Mouse (Mus musculus) heart, embryonic 10.5 days (tissue): ENCODE results near the gene Alpl. TPM values are rescaled to one million over a fixed set of nuclear protein-coding genes. Genes with fewer than 3 reads are reported as not detected.

Experiments
- DNase-seq: peaks from one replicate; pipeline ENCODE4 v3.0.0-alpha.2; 2017; ENCODE audit warnings: low spot score
- H3K27ac ChIP-seq: fragments of 300-500 bp; sonication (generic); 2 replicates; pipeline ENCODE4 v1.5.1; 2016; ENCODE audit warnings: mild to moderate bottlenecking
- H3K27me3 ChIP-seq: fragments of 300-500 bp; sonication (generic); 2 replicates; pipeline ENCODE4 v1.6.1; 2016; ENCODE audit warnings: mild to moderate bottlenecking; ENCODE audit not compliant: poor library complexity, insufficient read depth, severe bottlenecking
- H3K36me3 ChIP-seq: fragments of 300-500 bp; sonication (generic); 2 replicates; pipeline ENCODE4 v1.6.1; 2016; ENCODE audit warnings: mild to moderate bottlenecking, moderate library complexity
- H3K4me1 ChIP-seq: fragments of 300-500 bp; sonication (generic); 2 replicates; pipeline ENCODE4 v1.6.1; 2016; ENCODE audit warnings: mild to moderate bottlenecking
- H3K4me3 ChIP-seq: fragments of 300-500 bp; sonication (generic); 2 replicates; pipeline ENCODE4 v1.5.1; 2016; ENCODE audit warnings: mild to moderate bottlenecking, moderate library complexity
- H3K9me3 ChIP-seq: fragments of 300-500 bp; sonication (generic); 2 replicates; pipeline ENCODE4 v1.6.1; 2016; ENCODE audit warnings: mild to moderate bottlenecking, moderate library complexity
- WGBS: fragments of 180-500 bp; shearing (Covaris S2); methylation state at CpG from one replicate; pipeline ENCODE4 v1.1.7; 2016; 5-methylcytosine and 5-hydroxymethylcytosine counted together
- polyA plus RNA-seq: library from polyadenylated mRNA; unstranded; fragments of >200 nt; fragmentation: Nextera tagmentation; extraction: Ambion mirVana; gene quantifications from 2 replicates; pipeline ENCODE4 v1.2.1, GENCODE M21; 2016

The Alpl gene
- polyA plus RNA-seq, 1 experiment from 2014 or later: 4.5 TPM

DNA sequence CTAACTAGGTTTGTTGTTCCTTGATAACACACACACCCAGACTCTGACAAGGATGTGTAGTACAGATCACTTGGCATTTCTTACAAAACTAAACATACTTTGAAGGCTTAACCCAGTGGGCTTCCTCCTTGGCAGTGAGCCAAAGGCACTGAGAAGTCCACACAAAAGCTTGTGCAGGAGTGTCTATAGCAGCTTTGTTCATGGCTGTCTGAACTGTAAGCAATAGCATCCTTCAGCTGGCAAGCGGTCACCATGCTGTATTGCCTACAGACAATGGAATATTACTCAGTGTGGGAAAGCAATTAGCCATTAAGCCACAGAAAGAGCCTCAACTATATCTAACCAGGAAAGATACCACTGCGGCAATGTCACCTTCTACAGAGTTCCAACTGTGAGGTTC, 23.3 kb upstream of the Alpl start:
- no peak overlapping the region for H3K27ac ChIP-seq
- WGBS: 90% methylated on average over 2 of the region's 2 CpGs
- H3K9me3 ChIP-seq: no peaks in the 10 kb centered on the region
- DNase-seq: no peak
- peaks cover 4% of the 10 kb centered on the region; the same call in 1 of the 2 replicates for H3K4me1 ChIP-seq
- no peak overlapping the region for H3K4me3 ChIP-seq
- H3K27me3 ChIP-seq: 0 out of 2 replicates have a peak, but pooled peaks cover 9% of the 10 kb centered on the region
- H3K36me3 ChIP-seq: no peaks in the 10 kb centered on the region

DNA sequence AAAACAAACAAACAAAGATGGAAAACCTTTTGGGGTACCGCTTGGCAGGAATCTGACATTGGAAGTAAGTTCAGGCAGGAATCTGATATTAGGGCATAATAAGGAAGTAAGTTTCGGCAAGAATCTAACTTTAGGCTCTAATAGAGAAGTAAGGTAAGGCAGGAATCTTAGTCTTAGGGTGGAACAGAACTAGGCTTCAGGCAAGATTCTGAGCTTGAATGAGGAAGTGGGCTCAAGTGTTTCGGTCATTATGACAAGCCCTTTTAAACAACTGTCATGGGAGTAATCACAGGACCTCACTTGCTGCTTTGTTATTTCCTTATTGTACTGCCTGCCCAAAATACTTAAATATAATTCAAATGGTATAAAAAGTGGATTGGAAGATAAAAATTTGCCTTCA, 22.2 kb upstream of the Alpl start:
- peaks cover 9% of the 10 kb centered on the region for H3K4me1 ChIP-seq
- no peak for DNase-seq
- H3K4me3 ChIP-seq: no peak overlapping the region
- 81% methylated on average over 3 of the region's 3 CpGs for WGBS
- H3K9me3 ChIP-seq: no peaks in the 10 kb centered on the region
- no peak overlapping the region for H3K27ac ChIP-seq
- 0 out of 2 replicates have a peak, but pooled peaks cover 13% of the 10 kb centered on the region for H3K27me3 ChIP-seq
- H3K36me3 ChIP-seq: no peaks in the 10 kb centered on the region

DNA sequence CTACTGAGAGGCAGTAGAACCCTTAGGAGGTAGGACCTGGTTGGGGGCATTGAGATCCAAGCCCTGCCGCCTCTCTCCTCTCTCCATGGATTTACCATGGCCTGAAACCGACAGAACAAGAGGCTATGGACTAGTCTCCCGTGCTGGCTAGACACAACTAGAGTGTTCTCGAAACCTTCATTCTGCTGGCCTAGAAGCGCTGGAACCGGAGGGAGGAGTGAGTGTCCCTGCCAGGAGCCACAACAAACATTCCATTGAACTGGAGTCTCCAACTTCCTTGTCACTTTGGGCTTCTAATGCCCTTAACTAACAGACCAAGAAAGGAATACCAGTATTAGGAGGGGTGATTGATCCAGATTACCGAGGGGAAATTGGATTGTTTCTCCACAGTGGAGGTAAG, 20.0 kb upstream of the Alpl start:
- H3K4me1 ChIP-seq: peaks cover 21% of the 10 kb centered on the region
- no peaks in the 10 kb centered on the region for H3K36me3 ChIP-seq
- no peak overlapping the region for H3K27ac ChIP-seq
- 62% methylated on average over 7 of the region's 7 CpGs for WGBS
- DNase-seq: no peak
- H3K9me3 ChIP-seq: no peaks in the 10 kb centered on the region
- H3K27me3 ChIP-seq: peaks cover 21% of the 10 kb centered on the region
- no peak overlapping the region for H3K4me3 ChIP-seq

DNA sequence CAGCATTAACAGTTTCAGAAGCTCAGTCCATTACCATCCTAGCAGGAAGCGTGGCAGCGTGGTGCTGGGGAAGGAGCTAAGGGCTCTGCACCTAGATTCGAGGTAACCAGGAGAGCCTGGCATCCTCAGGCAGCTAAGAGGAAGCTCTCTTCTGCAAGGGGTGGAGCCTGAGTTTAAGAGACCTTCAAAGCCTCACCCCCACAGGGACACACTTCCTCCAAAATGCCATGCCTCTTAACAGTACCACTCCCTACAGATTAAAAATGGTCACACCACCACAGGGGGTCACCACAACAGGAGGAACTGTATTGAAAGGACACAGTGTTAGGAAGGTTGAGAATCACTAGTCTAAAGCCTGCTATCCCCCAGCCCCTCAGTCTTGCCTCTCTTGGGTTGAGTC, 19.3 kb upstream of the Alpl start:
- Histone ChIP-seq H3K36me3 (no peaks in the 10 kb centered on the region), H3K4me3 (no peak overlapping the region), H3K27ac (no peak overlapping the region), H3K27me3 (peaks cover 22% of the 10 kb centered on the region), H3K4me1 (peaks cover 17% of the 10 kb centered on the region), H3K9me3 (no peaks in the 10 kb centered on the region)
- no peak for DNase-seq
- 59% methylated on average over 3 of the region's 3 CpGs for WGBS

DNA sequence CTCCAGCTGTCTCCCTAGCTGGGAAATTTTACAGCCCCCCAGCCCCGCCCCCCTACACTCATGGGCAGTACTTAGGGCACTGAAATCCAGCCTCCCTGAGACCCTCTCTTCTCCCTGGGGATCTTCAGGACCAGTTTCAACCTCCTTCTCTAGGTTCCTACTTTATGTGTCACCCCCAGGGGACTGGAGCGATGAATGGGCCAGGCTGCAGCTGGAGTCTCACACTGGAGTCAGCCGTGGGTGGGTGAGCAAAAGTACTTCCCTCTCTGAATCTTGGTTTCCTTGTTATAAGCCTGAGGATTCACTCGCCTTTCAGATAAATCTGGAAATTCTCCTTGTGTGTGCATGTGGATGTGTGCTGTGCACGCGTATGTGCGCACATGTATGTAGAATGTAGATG, 18.0 kb upstream of the Alpl start:
- H3K27ac ChIP-seq: no peak overlapping the region
- no peak for DNase-seq
- peaks cover 17% of the 10 kb centered on the region for H3K4me1 ChIP-seq
- peaks cover 33% of the 10 kb centered on the region for H3K27me3 ChIP-seq
- 79% methylated on average over 7 of the region's 7 CpGs for WGBS
- H3K36me3 ChIP-seq: no peaks in the 10 kb centered on the region
- no peaks in the 10 kb centered on the region for H3K9me3 ChIP-seq
- H3K4me3 ChIP-seq: no peak overlapping the region

DNA sequence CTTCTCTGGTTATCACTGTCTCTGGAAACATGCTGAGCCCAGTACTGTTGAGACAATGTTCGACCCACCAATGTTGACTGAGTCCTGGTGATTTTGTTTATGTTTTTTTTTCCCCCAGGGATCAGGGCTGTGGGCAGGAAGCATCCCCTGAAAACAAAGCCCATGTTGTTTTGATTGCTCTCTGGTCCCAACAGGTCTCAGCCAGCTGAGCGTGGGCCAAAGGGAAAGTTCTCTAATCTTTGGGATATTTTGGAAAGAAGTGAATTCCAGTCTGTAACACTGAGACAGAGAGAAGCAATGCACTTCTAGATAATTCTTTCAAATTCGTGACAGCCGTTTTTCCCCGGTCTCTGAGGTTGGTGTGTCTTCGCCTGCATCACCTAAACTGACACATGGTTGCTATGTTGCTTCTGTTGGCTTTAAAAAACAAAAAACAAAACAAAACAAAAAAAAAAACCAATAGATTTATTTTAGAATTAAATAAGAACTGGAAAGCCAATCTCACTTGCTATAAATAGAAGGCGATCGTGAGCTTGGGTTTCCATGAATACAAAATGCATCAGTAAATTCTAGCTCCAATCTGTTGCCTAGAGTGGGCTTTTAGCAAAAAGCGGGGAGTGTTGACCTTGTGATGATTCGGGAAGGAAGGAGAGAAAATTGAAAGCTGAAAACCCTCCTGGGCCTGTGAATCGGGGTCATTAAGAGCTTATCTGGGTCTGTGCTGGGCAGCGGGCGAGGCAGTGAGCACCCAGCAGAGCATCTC, 16.9 kb upstream of the Alpl start:
- DNase-seq: no peak
- Histone ChIP-seq H3K27me3 (peaks cover 33% of the 10 kb centered on the region), H3K4me3 (no peak overlapping the region), H3K27ac (no peak overlapping the region), H3K9me3 (no peaks in the 10 kb centered on the region), H3K4me1 (peaks cover 17% of the 10 kb centered on the region), H3K36me3 (no peaks in the 10 kb centered on the region)
- 39% methylated on average over 13 of the region's 13 CpGs for WGBS

DNA sequence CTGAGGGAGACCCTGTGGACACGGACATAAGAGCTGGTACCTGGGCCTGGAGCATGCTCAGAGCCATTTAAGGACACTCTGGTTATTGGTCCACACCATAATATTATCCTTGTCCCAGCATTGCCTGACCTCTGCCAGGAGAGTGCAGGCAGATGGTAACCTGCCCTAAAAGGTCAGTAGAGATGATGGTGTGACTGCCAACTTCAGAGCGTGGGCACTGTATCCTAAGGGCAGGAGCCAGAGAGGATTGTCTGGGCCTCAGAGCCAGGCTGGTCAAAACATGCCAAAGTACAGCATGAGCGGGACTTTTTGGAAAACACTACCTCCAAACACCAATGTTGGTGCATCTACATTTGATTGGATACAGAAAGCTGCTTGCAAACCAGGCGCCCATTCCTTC, 13.8 kb upstream of the Alpl start:
- H3K4me3 ChIP-seq: no peak overlapping the region
- no peaks in the 10 kb centered on the region for H3K36me3 ChIP-seq
- no peaks in the 10 kb centered on the region for H3K9me3 ChIP-seq
- peaks cover 19% of the 10 kb centered on the region for H3K4me1 ChIP-seq
- H3K27me3 ChIP-seq: peaks cover 24% of the 10 kb centered on the region
- no peak overlapping the region for H3K27ac ChIP-seq
- DNase-seq: no peak
- WGBS: 77% methylated on average over 4 of the region's 4 CpGs

DNA sequence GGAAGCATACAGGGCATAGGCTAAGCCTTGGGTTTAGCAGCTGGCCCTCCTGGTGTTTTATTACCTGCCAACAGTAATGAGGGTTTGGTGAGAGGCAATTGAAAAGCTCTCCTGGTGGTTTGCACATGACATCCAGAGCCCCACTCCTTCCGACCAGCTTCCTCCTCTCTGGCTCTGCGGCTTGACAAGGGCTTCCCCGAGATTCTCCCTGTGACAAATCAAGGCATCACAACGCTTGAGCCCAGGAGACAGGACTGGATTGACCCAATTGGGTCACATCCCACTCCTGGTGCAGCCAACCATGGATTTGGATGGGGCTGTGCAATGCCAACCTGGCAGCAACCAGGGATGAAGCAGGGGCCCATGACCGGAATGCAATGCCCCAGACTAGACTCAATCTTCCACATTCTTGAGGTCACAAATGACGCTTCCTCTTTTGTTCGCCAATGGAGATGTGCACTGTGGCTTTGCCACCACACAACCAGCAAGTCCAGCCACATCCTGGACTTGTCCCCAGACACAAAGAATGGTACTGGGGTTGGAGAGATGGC, 11.2 kb upstream of the Alpl start:
- H3K9me3 ChIP-seq: no peaks in the 10 kb centered on the region
- 82% methylated on average over 7 of the region's 7 CpGs for WGBS
- H3K27ac ChIP-seq: no peak overlapping the region
- H3K27me3 ChIP-seq: peaks cover 20% of the 10 kb centered on the region
- H3K4me3 ChIP-seq: no peak overlapping the region
- DNase-seq: no peak
- H3K36me3 ChIP-seq: no peaks in the 10 kb centered on the region
- H3K4me1 ChIP-seq: peaks cover 9% of the 10 kb centered on the region

DNA sequence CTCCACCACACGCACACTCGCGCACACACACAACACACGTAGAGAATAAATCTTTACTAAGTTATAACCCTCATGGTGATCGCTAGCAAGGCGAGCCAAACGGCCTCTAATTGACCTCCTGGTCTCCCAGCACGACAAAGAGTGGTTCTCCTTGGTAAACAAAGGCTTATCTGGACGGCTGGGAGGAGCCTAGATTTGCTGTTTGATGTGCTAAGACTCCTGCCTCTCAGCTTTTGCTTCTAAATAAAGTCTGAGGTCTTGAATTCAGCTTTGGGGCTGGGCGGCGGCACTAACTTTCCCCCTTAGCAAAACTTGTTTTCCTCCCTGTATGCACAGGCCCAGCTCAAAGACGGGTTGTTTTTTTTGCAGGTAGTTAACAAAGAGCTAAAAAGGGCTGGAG, 5.0 kb upstream of the Alpl start:
- H3K4me1 ChIP-seq: peaks cover 27% of the 10 kb centered on the region
- H3K27ac ChIP-seq: 0 out of 2 replicates have a peak overlapping the region, but pooled peaks have one; percentile 29
- H3K9me3 ChIP-seq: no peaks in the 10 kb centered on the region
- H3K36me3 ChIP-seq: no peaks in the 10 kb centered on the region
- DNase-seq: no peak
- H3K4me3 ChIP-seq: no peak overlapping the region
- peaks cover 31% of the 10 kb centered on the region for H3K27me3 ChIP-seq
- 20% methylated on average over 12 of the region's 12 CpGs for WGBS

DNA sequence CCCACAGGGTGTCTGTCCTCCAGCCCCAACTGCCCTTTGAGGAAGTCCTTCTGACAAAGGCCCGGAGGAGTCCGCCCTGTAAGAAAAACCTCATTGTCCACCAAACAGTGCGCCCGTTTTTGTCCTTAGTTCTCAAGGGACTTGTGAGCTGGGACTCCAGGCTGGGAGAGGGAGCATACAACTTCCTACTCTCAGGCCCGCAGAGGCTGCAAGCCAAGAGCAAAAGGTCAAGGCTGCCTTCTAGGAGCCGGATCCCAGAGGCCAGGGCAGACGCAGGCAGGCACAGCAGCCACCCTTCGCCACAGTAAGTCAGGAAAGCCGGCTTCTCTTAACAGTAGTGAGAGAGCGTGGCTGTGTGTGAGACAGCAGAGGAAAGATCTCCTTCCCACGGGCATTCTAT, 4.1 kb upstream of the Alpl start:
- 26% methylated on average over 11 of the region's 11 CpGs for WGBS
- H3K27ac ChIP-seq: peak overlapping the region; percentile 59; the same call in 1 of the 2 replicates
- no peak overlapping the region for H3K4me3 ChIP-seq
- no peaks in the 10 kb centered on the region for H3K36me3 ChIP-seq
- peaks cover 36% of the 10 kb centered on the region for H3K4me1 ChIP-seq
- DNase-seq: peak; percentile 77
- peaks cover 40% of the 10 kb centered on the region for H3K27me3 ChIP-seq
- H3K9me3 ChIP-seq: no peaks in the 10 kb centered on the region

DNA sequence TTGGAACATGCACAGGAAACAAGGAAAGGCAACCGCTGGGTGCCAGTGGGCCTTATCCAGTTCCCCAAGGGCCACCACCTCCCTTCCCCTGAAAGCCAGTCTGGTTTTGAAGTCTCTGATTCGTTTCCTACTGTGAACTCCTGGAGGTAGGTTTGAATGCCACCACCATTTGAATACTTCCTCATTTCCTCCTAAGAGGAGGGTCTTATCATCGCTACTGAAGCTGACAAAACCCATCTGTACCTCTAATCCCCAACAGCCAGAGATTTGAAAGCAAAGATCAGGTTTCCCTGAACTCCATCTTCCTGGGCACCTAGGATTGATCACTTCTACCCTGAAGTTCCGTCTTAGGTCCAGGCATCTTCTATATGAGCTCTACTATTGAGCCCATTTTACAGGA, 854 bp upstream of the Alpl start:
- Histone ChIP-seq H3K27me3 (peaks cover 58% of the 10 kb centered on the region), H3K4me3 (no peak overlapping the region), H3K9me3 (no peaks in the 10 kb centered on the region), H3K27ac (no peak overlapping the region), H3K36me3 (no peaks in the 10 kb centered on the region), H3K4me1 (peaks cover 36% of the 10 kb centered on the region)
- no peak for DNase-seq
- WGBS: 52% methylated on average over 4 of the region's 4 CpGs

DNA sequence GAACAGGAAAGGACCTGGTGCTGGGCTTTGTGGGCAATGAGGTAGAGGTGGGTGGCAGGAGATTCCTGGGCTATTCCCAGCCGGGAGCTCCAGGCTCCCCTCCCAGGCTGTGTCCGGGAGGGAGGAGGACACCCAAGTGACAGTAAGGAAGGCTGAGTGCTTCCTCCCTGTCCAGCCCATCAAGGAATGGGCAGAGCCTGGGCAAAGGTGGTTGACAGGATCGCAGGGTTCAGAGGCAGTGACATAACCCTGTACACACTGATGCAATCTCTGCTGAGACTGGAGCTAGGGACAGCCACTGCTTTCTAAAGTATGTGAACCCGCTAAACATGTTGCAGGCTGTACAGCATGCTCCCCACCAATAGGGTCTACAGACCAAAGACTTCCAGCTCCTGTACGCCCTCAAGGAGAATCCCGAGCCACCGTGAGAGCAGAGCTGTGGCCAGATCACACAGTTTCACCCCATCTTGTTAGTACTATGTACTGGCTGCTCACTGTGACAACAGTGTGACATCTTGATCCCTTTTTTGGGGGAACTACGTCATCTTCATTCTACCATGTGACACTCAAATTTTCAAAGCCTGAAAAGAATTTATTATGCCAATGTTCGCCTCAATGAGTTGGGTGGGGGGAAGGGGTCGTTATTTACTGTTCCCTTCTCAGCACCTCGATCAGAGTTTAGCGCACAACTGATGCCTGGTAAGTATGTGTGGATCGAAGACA, 1.8 kb downstream of the Alpl start:
- H3K27ac ChIP-seq: no peak overlapping the region
- no peaks in the 10 kb centered on the region for H3K9me3 ChIP-seq
- no peak overlapping the region for H3K4me3 ChIP-seq
- no peak for DNase-seq
- H3K27me3 ChIP-seq: peaks cover 58% of the 10 kb centered on the region
- no peaks in the 10 kb centered on the region for H3K36me3 ChIP-seq
- H3K4me1 ChIP-seq: peaks cover 16% of the 10 kb centered on the region
- 80% methylated on average over 13 of the region's 13 CpGs for WGBS

DNA sequence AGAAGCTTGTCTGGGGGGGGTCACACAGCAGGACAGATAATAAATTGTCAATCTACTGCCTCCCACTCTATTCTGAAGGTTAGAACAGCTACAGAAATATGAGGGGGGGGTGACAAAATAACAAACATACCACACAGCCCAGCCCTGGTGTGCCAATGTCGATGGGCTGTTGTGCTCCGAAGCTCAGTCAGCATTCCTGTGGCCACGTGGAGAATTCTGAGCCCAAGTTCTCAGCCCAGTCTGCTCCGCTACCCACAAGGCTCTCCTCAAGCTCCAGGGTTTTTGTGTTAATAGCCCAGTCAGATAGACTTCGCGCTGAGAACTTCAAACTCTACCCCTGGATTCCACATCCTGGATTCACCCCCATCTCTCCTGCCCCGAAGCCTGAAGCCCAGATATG, 2.6 kb downstream of the Alpl start:
- H3K27ac ChIP-seq: no peak overlapping the region
- no peak overlapping the region for H3K4me3 ChIP-seq
- WGBS: 74% methylated on average over 7 of the region's 7 CpGs
- DNase-seq: no peak
- no peaks in the 10 kb centered on the region for H3K36me3 ChIP-seq
- no peaks in the 10 kb centered on the region for H3K9me3 ChIP-seq
- peaks cover 16% of the 10 kb centered on the region for H3K4me1 ChIP-seq
- H3K27me3 ChIP-seq: peaks cover 51% of the 10 kb centered on the region
